Mouse (Mus musculus) lung, postnatal 4 days (tissue): ENCODE results near the gene Gm9195.

ENCODE experiments used
- DNase-seq, 2 experiments: peaks; one replicate each; pipeline ENCODE4 v3.0.0; 2021

Gene Gm9195

GRCm38 (mm10) chr14:72491738-72492137 lies at the start of gene Gm9195:
TSS of gene Gm9195 (minus strand) at chr14:72491838.
- DNase-seq: no peak

DNA sequence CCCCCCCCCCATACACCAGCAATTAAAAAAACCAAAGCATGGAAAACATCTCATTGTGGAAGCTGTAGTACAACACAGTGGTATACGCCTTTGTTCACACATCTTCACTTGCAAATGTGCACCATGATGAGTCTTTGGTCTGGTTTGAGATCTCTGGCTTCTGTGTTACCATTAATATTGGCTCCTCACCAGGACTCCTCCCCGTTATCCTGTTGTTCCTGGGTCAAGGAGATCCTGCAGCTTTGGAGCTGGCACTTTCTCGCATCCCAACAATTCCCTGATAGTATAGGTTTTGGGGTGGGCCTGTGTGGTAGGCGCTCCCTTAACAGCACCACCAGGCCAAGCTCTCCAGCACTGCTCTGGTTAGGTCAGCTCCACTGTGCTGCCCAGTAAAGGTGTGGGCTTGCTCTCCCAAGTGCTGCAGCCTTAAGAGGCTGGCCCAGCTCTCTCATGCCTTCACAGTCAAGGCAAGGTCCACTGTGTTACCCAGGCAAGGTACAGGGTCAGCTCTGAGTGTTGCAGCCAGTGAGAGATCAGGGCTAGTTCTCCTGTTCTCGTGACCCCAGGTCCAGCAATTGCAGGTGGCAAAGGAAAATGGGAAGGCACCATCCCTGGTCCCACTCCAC lies 44.9 kb upstream of the Gm9195 start:
- no peak for DNase-seq

GRCm38 (mm10) chr14:72533862-72534261 lies 42.2 kb upstream of the Gm9195 start:
- no peak for DNase-seq

- DNase-seq: no peak
Measured at GRCm38 (mm10) chr14:72532028-72532917, 40.6 kb upstream of the Gm9195 start.

DNA sequence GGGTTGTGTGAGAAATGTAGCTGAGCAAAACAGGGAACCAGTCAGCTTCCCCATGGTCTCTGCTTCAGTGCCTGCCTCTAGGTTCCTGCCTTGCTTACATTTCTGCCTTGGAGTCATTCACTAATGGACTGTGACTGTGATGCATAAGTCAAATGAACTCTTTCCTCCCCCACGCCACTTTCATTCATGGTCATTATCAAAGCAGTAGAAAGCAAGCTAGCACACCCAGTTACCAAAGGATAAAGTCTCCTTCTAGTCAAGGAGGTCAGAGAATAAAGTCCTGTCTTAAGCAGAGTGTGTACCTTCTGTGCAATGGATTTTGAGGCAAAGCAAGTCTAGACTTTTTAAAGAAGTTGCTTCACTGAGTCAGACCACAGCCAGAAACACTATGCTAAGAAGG lies 35.5 kb upstream of the Gm9195 start:
- no peak for DNase-seq

DNA sequence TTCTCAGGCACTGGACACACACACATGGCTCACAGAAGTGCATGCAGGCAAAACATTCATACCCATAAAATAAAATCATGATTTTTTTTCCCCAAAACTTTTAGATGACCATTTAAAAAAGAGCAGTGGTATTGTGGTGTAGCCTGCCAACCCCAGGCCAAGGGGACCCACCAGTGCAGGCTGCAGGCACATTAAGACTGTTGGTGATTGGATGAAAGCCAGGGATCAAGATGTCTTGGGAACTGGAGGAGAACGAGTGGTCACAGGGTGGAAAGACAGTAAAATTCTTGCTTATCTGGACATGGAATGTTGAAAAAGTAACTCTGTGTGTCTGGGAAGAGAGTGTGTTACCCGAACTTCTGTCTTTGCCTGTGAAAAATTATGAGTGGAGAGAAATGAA lies 27.9 kb upstream of the Gm9195 start:
- no peak for DNase-seq

GRCm38 (mm10) chr14:72518786-72519185 lies 27.1 kb upstream of the Gm9195 start:
- DNase-seq: no peak

DNA sequence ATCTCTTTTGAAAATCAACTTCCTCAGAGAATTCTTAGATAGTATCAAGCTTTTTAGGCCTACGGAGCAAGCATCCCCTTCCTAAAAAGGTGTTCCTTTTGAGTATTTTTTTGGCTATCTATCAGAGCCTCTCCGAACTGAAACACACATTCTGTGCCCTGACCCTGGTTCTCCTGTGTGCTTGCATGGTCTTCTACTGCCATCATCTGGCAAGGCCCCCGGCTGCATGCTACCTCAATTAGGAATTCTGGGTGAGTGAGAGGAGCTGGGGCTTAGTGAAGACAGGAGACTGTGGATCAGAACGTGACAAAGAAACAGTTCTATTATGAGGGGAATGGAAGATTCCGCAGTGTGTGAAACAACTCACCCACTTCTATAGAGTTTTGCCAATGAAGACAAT lies 24.7 kb upstream of the Gm9195 start:
- peak; percentile 33 to 54 for DNase-seq

DNA sequence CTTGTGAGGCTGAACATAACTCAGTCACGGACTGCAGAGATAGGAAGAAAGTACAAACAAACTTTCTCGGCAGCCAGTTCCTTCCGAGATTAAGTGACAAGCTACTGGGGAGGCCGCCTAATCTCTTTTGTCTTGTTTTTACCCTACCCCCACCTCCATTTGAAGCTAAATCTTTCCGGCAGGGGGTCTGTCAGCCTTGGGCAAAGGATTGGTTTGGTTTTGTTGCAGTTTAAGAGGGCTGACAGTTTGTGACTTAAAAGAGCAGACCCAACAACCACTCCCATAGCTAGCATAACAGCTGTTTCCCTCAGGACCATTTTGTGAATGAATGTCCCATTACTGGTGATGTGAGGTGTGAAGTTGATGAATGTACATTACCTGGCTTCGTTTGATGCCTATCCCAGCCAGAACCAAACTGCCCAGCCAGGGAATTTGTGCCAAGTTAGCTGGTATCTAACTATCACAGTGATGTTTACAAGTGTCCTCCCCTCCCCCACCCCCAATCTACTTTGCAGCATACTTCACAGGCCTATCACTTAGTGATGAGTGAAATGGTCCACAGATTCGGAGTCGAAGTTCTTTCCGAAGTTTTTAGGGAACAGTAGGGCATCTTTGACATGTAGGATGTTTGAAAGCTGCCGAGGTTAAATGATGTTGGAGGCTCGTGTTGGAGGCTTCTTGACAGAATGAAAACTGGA lies 15.2 kb upstream of the Gm9195 start:
- DNase-seq: no peak

GRCm38 (mm10) chr14:72506018-72506722 lies 14.5 kb upstream of the Gm9195 start:
- DNase-seq: peak; percentile 29 to 39

DNA sequence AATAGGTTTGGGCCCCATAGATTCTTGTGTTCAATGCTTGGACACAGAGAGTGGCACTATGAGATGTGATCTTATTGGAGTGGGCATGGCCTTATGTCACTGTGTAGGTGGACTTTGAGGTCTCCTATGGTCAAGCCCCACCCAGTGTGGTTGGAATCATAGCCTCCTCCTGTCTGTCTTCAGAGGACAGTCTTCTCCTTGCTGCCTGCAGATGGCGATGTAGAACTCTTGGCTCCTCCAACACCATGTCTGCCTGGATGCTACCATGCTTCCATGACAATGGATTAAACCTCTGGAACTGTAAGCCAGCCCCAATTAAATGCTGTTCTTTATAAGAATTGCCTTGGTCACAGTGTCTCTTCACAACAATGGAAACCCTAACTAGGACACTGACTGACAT lies 13.3 kb upstream of the Gm9195 start:
- DNase-seq: no peak

DNA sequence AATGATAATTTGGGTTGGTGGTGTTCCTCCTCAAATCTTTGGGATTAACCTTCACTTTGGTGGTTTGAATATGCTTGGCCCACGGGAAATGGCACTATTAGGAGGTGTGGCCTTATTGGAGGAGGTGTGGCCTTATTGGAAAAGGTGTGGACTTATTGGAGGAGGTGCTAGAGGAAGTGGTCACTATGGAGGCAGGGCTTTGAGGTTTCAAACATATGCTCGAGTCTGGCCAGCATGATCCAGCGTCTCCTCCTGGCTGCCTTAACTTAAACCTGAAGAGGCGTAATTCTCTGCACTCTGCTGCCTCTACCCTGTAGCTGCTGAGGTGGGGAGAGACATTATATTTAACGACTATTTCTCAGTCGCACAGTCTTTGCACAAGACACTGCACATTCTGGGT lies 11.6 kb upstream of the Gm9195 start:
- DNase-seq: no peak

DNA sequence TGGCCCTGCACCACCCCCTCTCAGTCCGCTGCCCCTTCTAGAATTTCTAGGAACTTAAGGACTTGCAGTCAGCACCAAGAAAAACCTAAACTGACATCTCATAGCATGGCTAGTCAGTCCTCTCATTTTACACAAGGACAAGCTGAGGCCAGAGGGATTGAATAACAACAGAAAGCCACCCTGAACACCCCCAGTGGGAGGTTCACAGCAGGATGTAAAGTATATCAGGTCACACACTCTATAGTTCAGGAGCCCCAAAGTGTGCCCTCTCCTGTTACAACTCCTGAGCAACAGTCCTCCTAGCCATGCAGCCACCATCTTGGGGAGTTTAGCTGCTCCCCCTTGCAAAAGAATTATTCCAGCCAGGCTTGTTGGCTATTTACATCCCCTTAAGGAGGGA lies 2.1 kb upstream of the Gm9195 start:
- DNase-seq: no peak

DNA sequence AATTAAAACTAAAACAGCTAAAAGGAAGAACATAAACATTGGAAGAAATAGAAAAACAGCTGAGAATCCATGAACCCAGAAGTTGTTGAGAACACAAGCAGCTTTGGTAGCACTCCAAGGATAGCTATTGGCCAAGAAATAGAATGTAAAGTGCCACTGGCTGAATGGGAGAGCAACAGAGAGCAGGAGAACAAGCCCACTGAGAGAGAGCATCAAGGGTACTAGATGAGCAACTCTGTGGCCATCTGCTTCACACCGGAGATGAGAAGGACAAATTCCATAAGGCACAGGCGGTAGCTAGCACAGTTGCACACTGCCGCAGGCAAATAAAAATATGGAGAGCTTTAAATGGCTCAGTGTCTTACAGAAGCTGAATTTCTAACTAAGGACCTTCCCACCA lies 1.3 kb downstream of the Gm9195 start:
- DNase-seq: no peak

DNA sequence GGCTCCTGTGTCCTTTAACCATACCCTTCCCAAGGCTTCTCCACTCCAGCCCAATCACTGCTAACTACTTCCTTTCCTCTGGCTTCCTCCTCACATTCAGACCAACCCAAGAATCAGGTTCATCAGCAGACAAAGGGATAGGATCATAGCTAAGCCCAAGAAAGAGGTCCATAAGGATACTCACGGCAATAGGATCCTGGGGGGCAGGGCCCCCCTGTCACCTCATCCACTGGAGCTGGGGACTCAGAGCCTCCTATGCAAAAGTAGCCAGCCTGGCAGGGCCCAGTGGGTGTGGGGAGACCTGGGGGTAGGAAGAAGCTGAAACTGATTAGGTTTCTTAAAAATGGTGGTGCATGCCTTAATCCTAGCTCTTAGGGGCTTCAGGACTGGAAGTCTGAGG lies 17.1 kb downstream of the Gm9195 start:
- DNase-seq: peak in 1 of 2 experiments; percentile 6

- no peak for DNase-seq
Measured at GRCm38 (mm10) chr14:72468429-72468828, 23.2 kb downstream of the Gm9195 start.

GRCm38 (mm10) chr14:72466384-72466783 lies 25.3 kb downstream of the Gm9195 start:
- no peak for DNase-seq

DNA sequence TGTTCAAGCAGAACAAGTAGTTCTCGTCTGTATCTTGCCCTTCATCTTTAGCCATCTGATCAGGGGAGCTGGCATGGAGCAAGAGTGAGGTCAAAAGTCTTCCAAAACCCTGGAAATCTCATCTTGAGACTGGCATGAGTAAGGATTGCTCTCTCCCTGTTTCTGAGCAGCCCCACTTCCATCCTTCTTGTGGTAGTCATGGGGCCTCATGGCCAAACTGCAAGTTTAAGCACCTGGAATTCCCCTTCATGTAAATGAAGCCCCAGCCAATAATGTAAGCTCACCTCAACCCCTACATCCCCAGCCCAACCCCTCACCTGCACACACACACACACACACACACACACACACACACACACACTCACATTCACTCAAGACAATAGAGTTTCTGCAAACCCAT lies 30.0 kb downstream of the Gm9195 start:
- DNase-seq: no peak

- DNase-seq: no peak
Measured at GRCm38 (mm10) chr14:72460291-72460690, 31.3 kb downstream of the Gm9195 start.

GRCm38 (mm10) chr14:72458930-72459329 lies 32.7 kb downstream of the Gm9195 start:
- no peak for DNase-seq

GRCm38 (mm10) chr14:72447141-72448091 lies 44.2 kb downstream of the Gm9195 start:
- DNase-seq: peak; percentile 27 to 73

GRCm38 (mm10) chr14:72442936-72443335 lies 48.7 kb downstream of the Gm9195 start:
- DNase-seq: peak in 1 of 2 experiments; percentile 10
